Mouse (Mus musculus) 416B (cell line): ENCODE results near the gene Sdk2.
A peak's percentile ranks its signal among the peaks of the same experiment; 100 is the strongest.

Experiments used
- DNase-seq: peaks from one replicate; pipeline ENCODE4 v3.0.0; 2011; ENCODE audit warnings: low read depth

Sdk2 gene

GRCm38 (mm10) chr11:113788183-113788789 lies 278.6 kb downstream of the Sdk2 start:
- peak; percentile 21 for DNase-seq

GRCm38 (mm10) chr11:113787432-113788182 lies 279.2 kb downstream of the Sdk2 start:
- no peak for DNase-seq

DNA sequence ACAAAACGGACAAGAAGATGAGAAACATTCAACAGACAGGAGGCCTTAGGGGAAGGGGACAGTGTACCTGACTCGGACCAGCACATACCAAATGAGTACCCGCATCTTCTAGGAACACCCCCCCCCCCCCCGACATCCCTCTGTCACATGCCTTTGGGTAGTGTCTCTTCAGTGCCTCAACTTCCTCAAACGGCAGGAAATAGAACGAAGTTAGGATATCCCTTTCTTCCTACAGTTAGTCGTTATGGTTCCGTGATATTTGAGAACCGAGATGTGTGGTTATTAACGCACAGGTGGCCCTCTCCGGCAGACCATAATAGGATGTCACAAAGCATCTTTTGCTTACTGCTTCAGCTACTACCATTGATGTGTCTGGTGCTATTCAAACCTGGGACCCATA lies 279.8 kb downstream of the Sdk2 start:
- DNase-seq: no peak

GRCm38 (mm10) chr11:113786395-113786794 lies 280.5 kb downstream of the Sdk2 start:
- no peak for DNase-seq

GRCm38 (mm10) chr11:113785406-113786171 lies 281.3 kb downstream of the Sdk2 start:
- DNase-seq: no peak

- DNase-seq: no peak
These were observed 282.0 kb downstream of the Sdk2 start for GRCm38 (mm10) chr11:113784656-113785396.

DNA sequence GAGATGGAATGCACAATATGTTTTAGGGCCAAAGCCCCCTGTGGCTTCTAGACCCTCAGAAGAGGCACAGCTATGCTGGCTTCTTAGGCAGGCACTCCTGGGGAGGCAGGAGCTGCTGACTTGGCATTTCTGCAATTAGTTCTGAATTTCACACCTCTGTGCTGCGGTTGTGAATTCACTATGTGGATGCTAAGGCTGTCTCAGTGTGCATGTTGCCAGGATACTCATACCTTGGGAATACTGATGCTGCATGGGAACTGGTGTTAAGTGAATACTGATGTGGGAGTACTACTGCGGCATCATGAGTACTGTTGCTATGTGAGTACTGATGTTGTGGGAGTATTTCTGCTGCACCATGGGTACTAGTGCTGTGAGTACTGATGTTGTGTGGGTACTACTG lies 284.4 kb downstream of the Sdk2 start:
- DNase-seq: no peak

GRCm38 (mm10) chr11:113782006-113782405 lies 284.8 kb downstream of the Sdk2 start:
- no peak for DNase-seq

GRCm38 (mm10) chr11:113779680-113780041 lies 287.2 kb downstream of the Sdk2 start:
- no peak for DNase-seq

DNA sequence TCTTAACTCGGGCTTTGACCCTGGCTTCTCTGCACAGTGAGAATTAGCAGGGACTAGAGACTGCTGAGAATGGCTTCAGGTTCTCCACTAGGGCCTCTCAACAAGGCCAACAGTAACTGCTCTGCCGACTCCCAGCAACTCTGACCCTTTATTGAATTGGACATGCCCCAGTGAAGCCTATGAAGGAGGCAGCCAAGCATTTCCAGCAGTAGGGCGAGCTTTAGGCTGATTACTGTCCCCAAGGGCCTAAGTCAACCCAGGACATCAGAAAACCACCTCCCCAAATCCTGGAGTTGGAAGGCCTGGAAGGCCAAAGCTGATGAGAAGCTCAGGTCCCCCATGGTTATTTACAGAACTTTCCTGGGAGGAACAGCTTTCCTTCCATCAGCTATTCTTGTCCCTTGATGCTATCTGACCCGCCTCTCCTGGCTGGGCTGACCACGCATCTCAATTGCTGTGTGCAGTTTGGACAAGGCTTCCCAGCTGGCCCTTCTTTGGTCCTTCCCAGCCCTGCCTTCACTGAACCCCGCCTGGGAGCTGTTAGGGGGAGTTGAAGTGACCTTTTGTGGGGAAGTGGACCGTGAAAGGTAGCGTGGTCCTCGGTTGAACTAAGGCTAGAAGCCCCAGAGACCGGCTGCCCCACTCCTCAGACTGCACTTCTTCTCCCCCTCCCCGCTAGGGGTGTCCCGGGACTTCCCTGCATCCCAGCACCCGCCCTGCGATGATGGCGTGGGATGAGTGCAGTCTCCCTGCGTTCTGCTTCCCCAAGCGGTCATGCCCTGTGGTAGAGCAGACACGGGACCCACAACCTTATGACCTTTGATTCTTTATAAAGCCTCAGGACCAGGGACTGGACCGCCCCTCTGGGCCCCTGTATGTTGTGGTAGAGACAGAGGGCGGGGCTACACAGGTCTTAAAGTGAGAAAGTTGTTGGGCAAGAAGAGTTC lies 287.8 kb downstream of the Sdk2 start:
- no peak for DNase-seq

- peak; percentile 20 for DNase-seq
These were observed 288.9 kb downstream of the Sdk2 start for GRCm38 (mm10) chr11:113777878-113778464.

GRCm38 (mm10) chr11:113776851-113777511 lies 289.9 kb downstream of the Sdk2 start:
- DNase-seq: no peak

GRCm38 (mm10) chr11:113774773-113775172 lies 292.1 kb downstream of the Sdk2 start:
- no peak for DNase-seq

DNA sequence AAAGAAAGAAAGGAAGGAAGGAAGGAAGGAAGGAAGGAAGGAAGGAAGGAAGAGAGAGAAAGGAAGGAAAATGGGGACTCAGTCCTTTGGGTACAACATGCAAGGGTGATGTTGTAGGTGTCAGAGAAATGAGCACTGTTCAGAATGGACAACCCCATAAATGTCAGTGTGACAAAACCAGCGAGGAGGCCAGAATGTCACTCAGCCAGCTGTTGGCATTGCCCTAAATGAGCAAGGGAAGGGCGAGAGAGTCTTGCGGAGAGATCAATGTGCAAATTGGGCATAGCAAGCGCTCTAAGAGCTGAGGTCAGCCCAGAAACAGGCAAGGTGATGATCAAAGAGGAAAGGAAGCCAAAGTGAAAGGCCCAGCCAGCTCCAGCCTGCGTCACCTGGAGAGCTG lies 293.7 kb downstream of the Sdk2 start:
- no peak for DNase-seq

GRCm38 (mm10) chr11:113771187-113771586 lies 295.7 kb downstream of the Sdk2 start:
- no peak for DNase-seq

GRCm38 (mm10) chr11:113768356-113768755 lies 298.5 kb downstream of the Sdk2 start:
- no peak for DNase-seq

DNA sequence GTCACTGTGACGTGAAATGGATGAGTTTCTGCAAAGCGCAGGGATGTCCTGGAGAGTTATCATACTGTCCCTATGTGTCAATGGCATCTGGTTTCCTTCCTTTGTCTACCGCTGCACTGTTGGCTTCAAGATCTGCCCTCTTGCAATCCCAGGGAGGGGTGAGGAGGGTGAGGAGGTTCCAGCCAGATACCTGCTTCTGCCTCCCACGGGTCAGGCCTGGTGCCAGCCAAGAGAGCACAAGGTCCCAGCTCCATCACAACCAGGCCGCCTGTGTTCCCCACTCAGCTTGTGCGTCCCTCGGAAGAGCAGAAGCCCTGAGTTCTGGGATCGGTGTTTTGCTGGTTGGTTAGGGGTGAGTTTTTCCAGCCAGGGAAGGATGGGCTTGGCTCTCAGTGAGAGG lies 299.6 kb downstream of the Sdk2 start:
- no peak for DNase-seq

GRCm38 (mm10) chr11:113766284-113766985 lies 300.4 kb downstream of the Sdk2 start:
- DNase-seq: peak; percentile 62

DNA sequence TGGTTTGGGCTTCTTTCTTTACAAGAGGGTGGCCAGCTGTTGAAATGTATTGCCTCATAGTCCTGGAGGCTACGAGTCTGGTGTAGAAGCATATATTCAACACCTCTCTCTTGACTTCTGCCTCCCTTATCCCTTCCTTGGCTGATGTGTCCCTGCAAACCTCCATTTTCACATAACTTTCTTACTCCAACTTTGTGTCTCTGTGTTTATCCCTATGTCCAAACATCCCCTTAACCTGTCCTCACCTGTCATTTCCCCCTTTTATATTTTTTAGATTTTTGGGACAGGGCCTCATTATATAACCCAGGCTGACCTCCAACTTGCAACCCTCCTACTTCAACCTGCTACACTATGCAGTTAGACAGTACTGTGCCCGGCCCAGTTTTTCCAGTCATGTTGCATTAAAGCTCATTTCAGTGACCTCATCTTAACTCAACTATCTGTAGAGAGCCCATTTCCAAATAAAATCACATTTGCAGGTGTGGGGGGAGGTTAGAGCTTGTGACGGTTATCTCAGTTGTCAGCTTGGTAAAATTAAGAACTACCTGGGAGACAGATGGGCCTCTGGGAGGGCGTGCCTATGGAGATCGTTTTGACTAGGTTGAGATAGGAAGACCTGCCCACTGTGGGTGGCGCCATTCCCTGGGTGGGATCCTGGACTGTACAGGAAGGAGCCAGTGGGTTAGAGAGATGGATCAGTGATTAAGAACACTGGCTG lies 302.6 kb downstream of the Sdk2 start:
- DNase-seq: peak; percentile 15
